Mouse (Mus musculus) forebrain, embryonic 10.5 days (tissue): Measurements from ENCODE around the gene Rnf24. TPM values are rescaled to one million over a fixed set of nuclear protein-coding genes. Genes with fewer than 3 reads are reported as not detected.
A peak's percentile ranks its signal among the peaks of the same experiment; 100 is the strongest.

Experiments
- DNase-seq: peaks from one replicate; pipeline ENCODE4 v3.0.0-alpha.2; 2017; ENCODE audit warnings: low spot score; ENCODE audit errors: extremely low spot score
- H3K27ac ChIP-seq: fragments of 300-500 bp; sonication (generic); 2 replicates; pipeline ENCODE4 v1.5.1; 2016; ENCODE audit warnings: mild to moderate bottlenecking
- H3K27me3 ChIP-seq: fragments of 300-500 bp; sonication (generic); 2 replicates; pipeline ENCODE4 v1.6.1; 2016; ENCODE audit warnings: mild to moderate bottlenecking; ENCODE audit not compliant: poor library complexity, severe bottlenecking
- H3K36me3 ChIP-seq: fragments of 300-500 bp; sonication (generic); replicated peaks from 2 replicates; pipeline ENCODE4 v1.6.1; 2016; ENCODE audit warnings: mild to moderate bottlenecking, moderate library complexity
- H3K4me1 ChIP-seq: fragments of 300-500 bp; sonication (generic); 2 replicates; pipeline ENCODE4 v1.6.1; 2016
- H3K4me3 ChIP-seq: fragments of 300-500 bp; sonication (generic); 2 replicates; pipeline ENCODE4 v1.5.1; 2016; ENCODE audit warnings: mild to moderate bottlenecking, moderate library complexity
- H3K9me3 ChIP-seq: fragments of 300-500 bp; sonication (generic); 2 replicates; pipeline ENCODE4 v1.6.1; 2016; ENCODE audit warnings: mild to moderate bottlenecking, moderate library complexity
- WGBS: fragments of 180-500 bp; shearing (Covaris S2); methylation state at CpG from one replicate; pipeline ENCODE4 v1.1.7; 2016; 5-methylcytosine and 5-hydroxymethylcytosine counted together
- microRNA-seq: library from miRNA; unstranded; fragments of <30 nt; microRNA quantifications from one replicate; pipeline ENCODE4, GENCODE M21; 2017
- polyA plus RNA-seq: library from polyadenylated mRNA; unstranded; fragments of >200 nt; fragmentation: Nextera tagmentation; extraction: Ambion mirVana; gene quantifications from 2 replicates; pipeline ENCODE4 v1.2.1, GENCODE M21; 2016

The Rnf24 gene
- polyA plus RNA-seq, 1 experiment from 2014 or later = 7.5 TPM

GRCm38 (mm10) chr2:131255738-131256137, 97.0 kb downstream of the Rnf24 start:
- Histone ChIP-seq H3K4me3 (no peak overlapping the region), H3K36me3 (no peaks in the 10 kb centered on the region), H3K27me3 (no peaks in the 10 kb centered on the region), H3K9me3 (no peaks in the 10 kb centered on the region), H3K27ac (no peak overlapping the region), H3K4me1 (peaks cover 29% of the 10 kb centered on the region)
- WGBS = 48% methylated on average over 3 of the region's 3 CpGs
- no peak for DNase-seq

GRCm38 (mm10) chr2:131254329-131254713, 98.4 kb downstream of the Rnf24 start:
- 91% methylated on average over 2 of the region's 2 CpGs for WGBS
- Histone ChIP-seq H3K4me1 (peaks cover 24% of the 10 kb centered on the region), H3K27ac (0 out of 2 replicates have a peak overlapping the region, but pooled peaks have one; percentile 44), H3K9me3 (no peaks in the 10 kb centered on the region), H3K4me3 (no peak overlapping the region), H3K27me3 (no peaks in the 10 kb centered on the region), H3K36me3 (peaks cover under 1% of the 10 kb centered on the region)
- no peak for DNase-seq

GRCm38 (mm10) chr2:131253681-131254328, 98.9 kb downstream of the Rnf24 start:
- 37% methylated on average over 7 of the region's 7 CpGs for WGBS
- Histone ChIP-seq H3K4me1 (peaks cover 24% of the 10 kb centered on the region), H3K27me3 (no peaks in the 10 kb centered on the region), H3K36me3 (peaks cover 5% of the 10 kb centered on the region), H3K9me3 (no peaks in the 10 kb centered on the region), H3K27ac (0 out of 2 replicates have a peak overlapping the region, but pooled peaks have one; percentile 44), H3K4me3 (no peak overlapping the region)
- no peak for DNase-seq

Small RNA genes lying within 50 kb of the gene (microRNA-seq; reads per million reads assigned to microRNA genes)
- gene Mir103-2 = 160 reads per million, percentile 52 among the genes with 10 or more reads in this experiment

Other genes with a start within 250 kb of the Rnf24 start
- gene Hspa12b, start 225.6 kb downstream of the Rnf24 start, polyA plus RNA-seq = 8.4 and 8.7 TPM in 2 replicates
- not detected in 2 replicates for gene Gm11037, start 219.4 kb downstream of the Rnf24 start, polyA plus RNA-seq
- 128 and 129 TPM in 2 replicates for gene 1700037H04Rik, start 192.8 kb downstream of the Rnf24 start, polyA plus RNA-seq
- 8.9 and 10.0 TPM in 2 replicates for gene Cenpb, start 172.8 kb downstream of the Rnf24 start, polyA plus RNA-seq
- gene Cdc25b, start 165.9 kb downstream of the Rnf24 start, polyA plus RNA-seq = 65.9 and 79.3 TPM in 2 replicates
- 4.4 and 4.6 TPM in 2 replicates for gene Spef1, start 165.6 kb downstream of the Rnf24 start, polyA plus RNA-seq
- 23.2 and 26.9 TPM in 2 replicates for gene Ap5s1, start 145.8 kb downstream of the Rnf24 start, polyA plus RNA-seq
- 19.7 and 20.1 TPM in 2 replicates for gene Mavs, start 118.8 kb downstream of the Rnf24 start, polyA plus RNA-seq
- 38.9 and 44.8 TPM in 2 replicates for gene Pank2, start 90.4 kb downstream of the Rnf24 start, polyA plus RNA-seq
- gene Smox, start 138.6 kb upstream of the Rnf24 start, polyA plus RNA-seq = 31.7 TPM in 2 replicates
- 0.19 TPM in 1 of 2 replicates, not detected in the other for gene Adra1d, start 209.4 kb upstream of the Rnf24 start, polyA plus RNA-seq